ENCODE assay signal across 8 mouse cellular contexts in genomic region chr8:71670621-71671548, GRCm38 (mm10). TPM values are rescaled to one million over a fixed set of nuclear protein-coding genes. Genes with fewer than 3 reads are reported as not detected.
A peak's percentile ranks its signal among the peaks of the same experiment; 100 is the strongest.
DNase-seq lines count a peak whose midpoint lies in the region; ATAC-seq and TF ChIP-seq lines count a peak whose summit lies in the region.

No protein-coding gene starts in this region.

- under 1% methylated on average over 61 of the region's 64 CpGs for WGBS in lung, embryonic 14.5 days
- WGBS in forebrain, postnatal 0 days: under 1% methylated on average over 59 of the region's 64 CpGs
- under 1% methylated on average over 55 of the region's 64 CpGs for WGBS in kidney, embryonic 16.5 days
- WGBS in liver, embryonic 12.5 days (ENCODE audit: insufficient replicate concordance): 2% methylated on average over 62 of the region's 64 CpGs

- 0 out of 2 replicates have a peak, but pooled peaks cover 16% of the 10 kb centered on the region for H3K27me3 ChIP-seq in lung, embryonic 14.5 days (ENCODE audit: insufficient read depth, low read length)
- H3K27me3 ChIP-seq in forebrain, postnatal 0 days (ENCODE audit: insufficient read depth, low read length): no peaks in the 10 kb centered on the region
- peaks cover 35% of the 10 kb centered on the region for H3K27me3 ChIP-seq in kidney, embryonic 16.5 days (ENCODE audit: insufficient read depth, low read length)
- H3K27me3 ChIP-seq in liver, embryonic 12.5 days (replicated peaks): peaks cover 57% of the 10 kb centered on the region

- peak overlapping the region; percentile 91 for H3K4me2 ChIP-seq in lung, embryonic 14.5 days
- peak overlapping the region; percentile 76 for H3K4me2 ChIP-seq in forebrain, postnatal 0 days (ENCODE audit: low read depth)
- H3K4me2 ChIP-seq in kidney, embryonic 16.5 days (replicated peaks; ENCODE audit: low read depth, low read length): peak overlapping the region; percentile 98
- peak overlapping the region; percentile 92 for H3K4me2 ChIP-seq in liver, embryonic 12.5 days

- H3K4me3 ChIP-seq in lung, embryonic 14.5 days (ENCODE audit: low read depth, low read length): peak overlapping the region; percentile 38
- H3K4me3 ChIP-seq in forebrain, postnatal 0 days (ENCODE audit: low read depth, low read length): peak overlapping the region; percentile 60
- peak overlapping the region; percentile 54 for H3K4me3 ChIP-seq in kidney, embryonic 16.5 days (ENCODE audit: low read length)
- H3K4me3 ChIP-seq in liver, embryonic 12.5 days: peak overlapping the region; percentile 58

- peak; percentile 48 for ATAC-seq in lung, embryonic 14.5 days (ENCODE audit: insufficient read depth)
- peak; percentile 68 for ATAC-seq in forebrain, postnatal 0 days
- ATAC-seq in kidney, embryonic 16.5 days (ENCODE audit: low FRiP score, low TSS enrichment): peak; percentile 37
- peak; percentile 43 for ATAC-seq in liver, embryonic 12.5 days

- peak; percentile 68 for DNase-seq in lung, embryonic 14.5 days
- DNase-seq in lung, postnatal 10 days: no peak
- DNase-seq in cerebellum, adult 11-12 months: peak; percentile 86
- peak; percentile 91 for DNase-seq in forebrain, postnatal 0 days
- peak; percentile 72 to 78 for DNase-seq in right cerebral cortex, adult 2 months (ENCODE audit: low spot score in 2 of 2)
- no peak for DNase-seq in gastrocnemius, adult 8-10 months (ENCODE audit: low spot score in 2 of 2)

- no peaks in the 10 kb centered on the region for H3K9me3 ChIP-seq in lung, embryonic 14.5 days (ENCODE audit: low read depth, low read length)
- H3K9me3 ChIP-seq in forebrain, postnatal 0 days (ENCODE audit: low read length): no peaks in the 10 kb centered on the region
- H3K9me3 ChIP-seq in kidney, embryonic 16.5 days (ENCODE audit: low read length): no peaks in the 10 kb centered on the region
- H3K9me3 ChIP-seq in liver, embryonic 12.5 days (replicated peaks): no peaks in the 10 kb centered on the region

- TF ChIP-seq CTCF in lung, embryonic 14.5 days (IDR thresholded peaks at IDR 0.05; ENCODE audit: low read depth): no peak
- TF ChIP-seq CTCF in forebrain, postnatal 0 days (IDR thresholded peaks at IDR 0.05; ENCODE audit: low read depth): no peak

- H3K36me3 ChIP-seq in lung, embryonic 14.5 days (ENCODE audit: insufficient read depth): no peaks in the 10 kb centered on the region
- H3K36me3 ChIP-seq in forebrain, postnatal 0 days (ENCODE audit: insufficient read depth): no peaks in the 10 kb centered on the region
- H3K36me3 ChIP-seq in kidney, embryonic 16.5 days (ENCODE audit: insufficient read depth, low read length): no peaks in the 10 kb centered on the region
- no peaks in the 10 kb centered on the region for H3K36me3 ChIP-seq in liver, embryonic 12.5 days

- H3K9ac ChIP-seq in lung, embryonic 14.5 days: no peak overlapping the region
- peak overlapping the region; percentile 77 for H3K9ac ChIP-seq in forebrain, postnatal 0 days
- H3K9ac ChIP-seq in kidney, embryonic 16.5 days (replicated peaks; ENCODE audit: low read length): 0 out of 2 replicates have a peak overlapping the region, but pooled peaks have one; percentile 10
- no peak overlapping the region for H3K9ac ChIP-seq in liver, embryonic 12.5 days

- peaks cover 3% of the 10 kb centered on the region; the same call in 1 of the 2 replicates for H3K4me1 ChIP-seq in lung, embryonic 14.5 days (ENCODE audit: insufficient read depth)
- peaks cover 21% of the 10 kb centered on the region for H3K4me1 ChIP-seq in forebrain, postnatal 0 days (ENCODE audit: insufficient read depth)
- H3K4me1 ChIP-seq in kidney, embryonic 16.5 days (ENCODE audit: insufficient read depth, low read length): peaks cover 36% of the 10 kb centered on the region
- peaks cover 53% of the 10 kb centered on the region for H3K4me1 ChIP-seq in liver, embryonic 12.5 days

- H3K27ac ChIP-seq in lung, embryonic 14.5 days (ENCODE audit: low read depth): no peak overlapping the region
- peak overlapping the region; percentile 86 for H3K27ac ChIP-seq in forebrain, postnatal 0 days (ENCODE audit: low read depth, low read length)
- no peak overlapping the region for H3K27ac ChIP-seq in kidney, embryonic 16.5 days (ENCODE audit: low read length)
- no peak overlapping the region for H3K27ac ChIP-seq in liver, embryonic 12.5 days

RNA-seq across cellular contexts. Expression of gene Unc13a, which starts 0.7 kb away (rescaled TPM):
- polyA plus RNA-seq in lung, embryonic 14.5 days (2014; fragmentation: Nextera tagmentation; extraction: Ambion mirVana): 0.46 and 0.64 TPM in 2 replicates
- 84.8 and 89.2 TPM in 2 replicates for total RNA-seq in forebrain, postnatal 0 days (2014; rRNA removed)
- 14.2 and 18.8 TPM in 2 replicates for polyA plus RNA-seq in forebrain, postnatal 0 days (2015; fragmentation: Nextera tagmentation; extraction: Ambion mirVana)
- 0.55 and 0.94 TPM in 2 replicates for polyA plus RNA-seq in kidney, embryonic 16.5 days (2015; fragmentation: Nextera tagmentation; extraction: Ambion mirVana)
- polyA plus RNA-seq in liver, embryonic 12.5 days (2016; fragmentation: Nextera tagmentation; extraction: Ambion mirVana): 0.22 and 0.31 TPM in 2 replicates
- total RNA-seq in gastrocnemius, adult 8-10 months (2022): under 1 TPM in 3 of 4 experiments, not detected in 1; 0.10 to 0.21 (median 0.20) TPM

RNA-seq across cellular contexts. Expression of gene Jak3, which starts 5.2 kb away (rescaled TPM):
- 7.2 and 7.8 TPM in 2 replicates for polyA plus RNA-seq in lung, embryonic 14.5 days (2014; fragmentation: Nextera tagmentation; extraction: Ambion mirVana)
- 5.2 and 7.3 TPM in 2 replicates for total RNA-seq in forebrain, postnatal 0 days (2014; rRNA removed)
- polyA plus RNA-seq in forebrain, postnatal 0 days (2015; fragmentation: Nextera tagmentation; extraction: Ambion mirVana): 2.8 and 4.4 TPM in 2 replicates
- polyA plus RNA-seq in kidney, embryonic 16.5 days (2015; fragmentation: Nextera tagmentation; extraction: Ambion mirVana): 6.6 and 7.5 TPM in 2 replicates
- polyA plus RNA-seq in liver, embryonic 12.5 days (2016; fragmentation: Nextera tagmentation; extraction: Ambion mirVana): 9.2 and 10.4 TPM in 2 replicates
- total RNA-seq in gastrocnemius, adult 8-10 months (2022): 1 to 10 TPM; 1.4 to 2.0 (median 1.6) TPM

RNA-seq across cellular contexts. Expression of gene Insl3, which starts 18.1 kb away (rescaled TPM):
- 0.87 and 1.0 TPM in 2 replicates for polyA plus RNA-seq in lung, embryonic 14.5 days (2014; fragmentation: Nextera tagmentation; extraction: Ambion mirVana)
- 1.6 and 1.8 TPM in 2 replicates for total RNA-seq in forebrain, postnatal 0 days (2014; rRNA removed)
- polyA plus RNA-seq in forebrain, postnatal 0 days (2015; fragmentation: Nextera tagmentation; extraction: Ambion mirVana): 0.36 and 1.4 TPM in 2 replicates
- polyA plus RNA-seq in kidney, embryonic 16.5 days (2015; fragmentation: Nextera tagmentation; extraction: Ambion mirVana): 1.3 and 7.7 TPM in 2 replicates
- 1.5 and 2.1 TPM in 2 replicates for polyA plus RNA-seq in liver, embryonic 12.5 days (2016; fragmentation: Nextera tagmentation; extraction: Ambion mirVana)
- under 1 TPM in 1 of 4 experiments, not detected in 3; 0.54 TPM for total RNA-seq in gastrocnemius, adult 8-10 months (2022)

RNA-seq across cellular contexts. Expression of gene B3gnt3, which starts 30.7 kb away (rescaled TPM):
- 2.1 and 2.3 TPM in 2 replicates for polyA plus RNA-seq in lung, embryonic 14.5 days (2014; fragmentation: Nextera tagmentation; extraction: Ambion mirVana)
- 0.24 and 0.92 TPM in 2 replicates for total RNA-seq in forebrain, postnatal 0 days (2014; rRNA removed)
- polyA plus RNA-seq in forebrain, postnatal 0 days (2015; fragmentation: Nextera tagmentation; extraction: Ambion mirVana): 0.44 and 0.49 TPM in 2 replicates
- polyA plus RNA-seq in kidney, embryonic 16.5 days (2015; fragmentation: Nextera tagmentation; extraction: Ambion mirVana): 3.3 and 4.2 TPM in 2 replicates
- polyA plus RNA-seq in liver, embryonic 12.5 days (2016; fragmentation: Nextera tagmentation; extraction: Ambion mirVana): 3.6 and 4.2 TPM in 2 replicates
- 1 to 10 TPM; 1.3 to 1.8 (median 1.5) TPM for total RNA-seq in gastrocnemius, adult 8-10 months (2022)

RNA-seq across cellular contexts. Expression of gene Fcho1, which starts 54.6 kb away (rescaled TPM):
- 3.9 and 4.5 TPM in 2 replicates for polyA plus RNA-seq in lung, embryonic 14.5 days (2014; fragmentation: Nextera tagmentation; extraction: Ambion mirVana)
- 97.2 and 101 TPM in 2 replicates for total RNA-seq in forebrain, postnatal 0 days (2014; rRNA removed)
- 62.4 and 68.7 TPM in 2 replicates for polyA plus RNA-seq in forebrain, postnatal 0 days (2015; fragmentation: Nextera tagmentation; extraction: Ambion mirVana)
- 8.6 and 8.7 TPM in 2 replicates for polyA plus RNA-seq in kidney, embryonic 16.5 days (2015; fragmentation: Nextera tagmentation; extraction: Ambion mirVana)
- polyA plus RNA-seq in liver, embryonic 12.5 days (2016; fragmentation: Nextera tagmentation; extraction: Ambion mirVana): 19.5 and 20.6 TPM in 2 replicates
- under 1 TPM in 2 of 4 experiments, not detected in 2; 0.08 to 0.65 TPM for total RNA-seq in gastrocnemius, adult 8-10 months (2022)

Comparison
In these comparisons a context has a peak if more than half of its experiments do, and no peak if none do; other contexts are left out.
1. DNase-seq: peak in lung, embryonic 14.5 days (single experiment), cerebellum, adult 11-12 months (single experiment), forebrain, postnatal 0 days (single experiment) and right cerebral cortex, adult 2 months (2 of 2); none in lung, postnatal 10 days (single experiment) and gastrocnemius, adult 8-10 months (0 of 2).
2. H3K9ac ChIP-seq: peak in forebrain, postnatal 0 days (single experiment) and kidney, embryonic 16.5 days (single experiment); none in lung, embryonic 14.5 days (single experiment) and liver, embryonic 12.5 days (single experiment).
3. Peak in every context shown above with its lines, with median percentiles within 50 percentile points of each other: ATAC-seq, H3K4me2 ChIP-seq and H3K4me3 ChIP-seq.